Mouse (Mus musculus): Measurements from ENCODE around the gene Itpr1. TPM values are rescaled to one million over a fixed set of nuclear protein-coding genes. Genes with fewer than 3 reads are reported as not detected.

Gene Itpr1
- polyA plus RNA-seq, 1 experiment from 2014 or later = 16.6 TPM

- no peak overlapping the region for H3K4me3 ChIP-seq (ENCODE audit: control insufficient read depth in 1 of 2, insufficient read depth in 1 of 2, low read depth in 1 of 2, low read length in 2 of 2)
- no peaks in the 10 kb centered on the region for H3K4me1 ChIP-seq (ENCODE audit: control insufficient read depth in 2 of 2, insufficient read depth in 2 of 2, low read length in 2 of 2)
- H3K9ac ChIP-seq (ENCODE audit: low read length) = no peak overlapping the region
- H3K36me3 ChIP-seq (ENCODE audit: control insufficient read depth, insufficient read depth, low read length) = peaks cover 100% of the 10 kb centered on the region
- WGBS = 87% methylated on average over 10 of the region's 10 CpGs
- no peaks in the 10 kb centered on the region for H3K27me3 ChIP-seq (ENCODE audit: control insufficient read depth, insufficient read depth, low read length)
- H3K4me2 ChIP-seq (ENCODE audit: low read length) = no peak overlapping the region
- no peaks in the 10 kb centered on the region for H3K9me3 ChIP-seq (ENCODE audit: control insufficient read depth, low read length)
- ATAC-seq (ENCODE audit: insufficient number of reproducible peaks, insufficient read depth, low FRiP score, low read depth) = no peak
- no peak overlapping the region for H3K27ac ChIP-seq (replicated peaks in 1 of 2; ENCODE audit: control insufficient read depth in 1 of 2, insufficient read depth in 1 of 2, low read depth in 2 of 2, low read length in 2 of 2)
Observed at GRCm38 (mm10) chr6:108401412-108401955, 188.6 kb downstream of the Itpr1 start.

GRCm38 (mm10) chr6:108404736-108405135 lies 191.8 kb downstream of the Itpr1 start:
- Histone ChIP-seq H3K9me3 (ENCODE audit: control insufficient read depth, low read length) (no peaks in the 10 kb centered on the region), H3K4me3 (ENCODE audit: control insufficient read depth in 1 of 2, insufficient read depth in 1 of 2, low read depth in 1 of 2, low read length in 2 of 2) (no peak overlapping the region), H3K27ac (replicated peaks in 1 of 2; ENCODE audit: control insufficient read depth in 1 of 2, insufficient read depth in 1 of 2, low read depth in 2 of 2, low read length in 2 of 2) (no peak overlapping the region), H3K4me1 (ENCODE audit: control insufficient read depth in 2 of 2, insufficient read depth in 2 of 2, low read length in 2 of 2) (no peaks in the 10 kb centered on the region; a peak in 1 of 4 replicates), H3K9ac (ENCODE audit: low read length) (no peak overlapping the region), H3K36me3 (ENCODE audit: control insufficient read depth, insufficient read depth, low read length) (peaks cover 90% of the 10 kb centered on the region), H3K27me3 (ENCODE audit: control insufficient read depth, insufficient read depth, low read length) (no peaks in the 10 kb centered on the region), H3K4me2 (ENCODE audit: low read length) (no peak overlapping the region)
- no peak for ATAC-seq (ENCODE audit: insufficient number of reproducible peaks, insufficient read depth, low FRiP score, low read depth)
- 80% methylated on average over 8 of the region's 8 CpGs for WGBS

- WGBS = 95% methylated on average over 3 of the region's 3 CpGs
- H3K9ac ChIP-seq (ENCODE audit: low read length) = no peak overlapping the region
- no peaks in the 10 kb centered on the region for H3K27me3 ChIP-seq (ENCODE audit: control insufficient read depth, insufficient read depth, low read length)
- no peak for ATAC-seq (ENCODE audit: insufficient number of reproducible peaks, insufficient read depth, low FRiP score, low read depth)
- H3K4me3 ChIP-seq (ENCODE audit: control insufficient read depth in 1 of 2, insufficient read depth in 1 of 2, low read depth in 1 of 2, low read length in 2 of 2) = no peak overlapping the region
- 0 out of 4 replicates have a peak overlapping the region, but pooled peaks of 1 of the 2 experiments have one; percentile 11 for H3K27ac ChIP-seq (replicated peaks in 1 of 2; ENCODE audit: control insufficient read depth in 1 of 2, insufficient read depth in 1 of 2, low read depth in 2 of 2, low read length in 2 of 2)
- H3K36me3 ChIP-seq (ENCODE audit: control insufficient read depth, insufficient read depth, low read length) = peaks cover 89% of the 10 kb centered on the region
- H3K4me2 ChIP-seq (ENCODE audit: low read length) = no peak overlapping the region
- no peaks in the 10 kb centered on the region; a peak in 1 of 4 replicates for H3K4me1 ChIP-seq (ENCODE audit: control insufficient read depth in 2 of 2, insufficient read depth in 2 of 2, low read length in 2 of 2)
- H3K9me3 ChIP-seq (ENCODE audit: control insufficient read depth, low read length) = no peaks in the 10 kb centered on the region
Observed at GRCm38 (mm10) chr6:108408053-108408452, 195.2 kb downstream of the Itpr1 start.

GRCm38 (mm10) chr6:108408726-108409125 lies 195.8 kb downstream of the Itpr1 start:
- Histone ChIP-seq H3K4me2 (ENCODE audit: low read length) (no peak overlapping the region), H3K4me3 (ENCODE audit: control insufficient read depth in 1 of 2, insufficient read depth in 1 of 2, low read depth in 1 of 2, low read length in 2 of 2) (no peak overlapping the region), H3K27me3 (ENCODE audit: control insufficient read depth, insufficient read depth, low read length) (no peaks in the 10 kb centered on the region), H3K27ac (replicated peaks in 1 of 2; ENCODE audit: control insufficient read depth in 1 of 2, insufficient read depth in 1 of 2, low read depth in 2 of 2, low read length in 2 of 2) (0 out of 4 replicates have a peak overlapping the region, but pooled peaks of 1 of the 2 experiments have one; percentile 11), H3K4me1 (ENCODE audit: control insufficient read depth in 2 of 2, insufficient read depth in 2 of 2, low read length in 2 of 2) (no peaks in the 10 kb centered on the region; a peak in 1 of 4 replicates), H3K36me3 (ENCODE audit: control insufficient read depth, insufficient read depth, low read length) (peaks cover 89% of the 10 kb centered on the region), H3K9me3 (ENCODE audit: control insufficient read depth, low read length) (no peaks in the 10 kb centered on the region), H3K9ac (ENCODE audit: low read length) (no peak overlapping the region)
- WGBS = 87% methylated on average over 5 of the region's 5 CpGs
- ATAC-seq (ENCODE audit: insufficient number of reproducible peaks, insufficient read depth, low FRiP score, low read depth) = no peak

- Histone ChIP-seq H3K4me2 (ENCODE audit: low read length) (no peak overlapping the region), H3K4me3 (ENCODE audit: control insufficient read depth in 1 of 2, insufficient read depth in 1 of 2, low read depth in 1 of 2, low read length in 2 of 2) (no peak overlapping the region), H3K27ac (replicated peaks in 1 of 2; ENCODE audit: control insufficient read depth in 1 of 2, insufficient read depth in 1 of 2, low read depth in 2 of 2, low read length in 2 of 2) (no peak overlapping the region), H3K36me3 (ENCODE audit: control insufficient read depth, insufficient read depth, low read length) (peaks cover 89% of the 10 kb centered on the region), H3K9ac (ENCODE audit: low read length) (no peak overlapping the region), H3K4me1 (ENCODE audit: control insufficient read depth in 2 of 2, insufficient read depth in 2 of 2, low read length in 2 of 2) (no peaks in the 10 kb centered on the region; a peak in 1 of 4 replicates), H3K27me3 (ENCODE audit: control insufficient read depth, insufficient read depth, low read length) (no peaks in the 10 kb centered on the region), H3K9me3 (ENCODE audit: control insufficient read depth, low read length) (no peaks in the 10 kb centered on the region)
- no peak for ATAC-seq (ENCODE audit: insufficient number of reproducible peaks, insufficient read depth, low FRiP score, low read depth)
- WGBS = 85% methylated on average over 16 of the region's 16 CpGs
Observed at GRCm38 (mm10) chr6:108410771-108411170, 197.9 kb downstream of the Itpr1 start.

GRCm38 (mm10) chr6:108411201-108411600 lies 198.3 kb downstream of the Itpr1 start:
- H3K36me3 ChIP-seq (ENCODE audit: control insufficient read depth, insufficient read depth, low read length) = peaks cover 88% of the 10 kb centered on the region
- 72% methylated on average over 4 of the region's 4 CpGs for WGBS
- no peak overlapping the region for H3K27ac ChIP-seq (replicated peaks in 1 of 2; ENCODE audit: control insufficient read depth in 1 of 2, insufficient read depth in 1 of 2, low read depth in 2 of 2, low read length in 2 of 2)

GRCm38 (mm10) chr6:108413006-108413405 lies 200.1 kb downstream of the Itpr1 start:
- no peak overlapping the region for H3K9ac ChIP-seq (ENCODE audit: low read length)
- 86% methylated on average over 8 of the region's 8 CpGs for WGBS
- H3K36me3 ChIP-seq (ENCODE audit: control insufficient read depth, insufficient read depth, low read length) = peaks cover 82% of the 10 kb centered on the region
- no peak overlapping the region for H3K4me2 ChIP-seq (ENCODE audit: low read length)
- no peaks in the 10 kb centered on the region for H3K27me3 ChIP-seq (ENCODE audit: control insufficient read depth, insufficient read depth, low read length)
- no peak for ATAC-seq (ENCODE audit: insufficient number of reproducible peaks, insufficient read depth, low FRiP score, low read depth)
- no peaks in the 10 kb centered on the region for H3K9me3 ChIP-seq (ENCODE audit: control insufficient read depth, low read length)
- no peak overlapping the region for H3K4me3 ChIP-seq (ENCODE audit: control insufficient read depth in 1 of 2, insufficient read depth in 1 of 2, low read depth in 1 of 2, low read length in 2 of 2)
- H3K4me1 ChIP-seq (ENCODE audit: control insufficient read depth in 2 of 2, insufficient read depth in 2 of 2, low read length in 2 of 2) = no peaks in the 10 kb centered on the region; a peak in 1 of 4 replicates
- no peak overlapping the region for H3K27ac ChIP-seq (replicated peaks in 1 of 2; ENCODE audit: control insufficient read depth in 1 of 2, insufficient read depth in 1 of 2, low read depth in 2 of 2, low read length in 2 of 2)

More at GRCm38 (mm10) chr6:108411201-108411600, 198.3 kb downstream of the Itpr1 start:
- Histone ChIP-seq H3K9me3 (ENCODE audit: control insufficient read depth, low read length) (no peaks in the 10 kb centered on the region), H3K4me2 (ENCODE audit: low read length) (no peak overlapping the region), H3K4me3 (ENCODE audit: control insufficient read depth in 1 of 2, insufficient read depth in 1 of 2, low read depth in 1 of 2, low read length in 2 of 2) (no peak overlapping the region), H3K9ac (ENCODE audit: low read length) (no peak overlapping the region), H3K27me3 (ENCODE audit: control insufficient read depth, insufficient read depth, low read length) (no peaks in the 10 kb centered on the region), H3K4me1 (ENCODE audit: control insufficient read depth in 2 of 2, insufficient read depth in 2 of 2, low read length in 2 of 2) (no peaks in the 10 kb centered on the region; a peak in 1 of 4 replicates)
- no peak for ATAC-seq (ENCODE audit: insufficient number of reproducible peaks, insufficient read depth, low FRiP score, low read depth)

GRCm38 (mm10) chr6:108413593-108413992 lies 200.7 kb downstream of the Itpr1 start:
- H3K27ac ChIP-seq (replicated peaks in 1 of 2; ENCODE audit: control insufficient read depth in 1 of 2, insufficient read depth in 1 of 2, low read depth in 2 of 2, low read length in 2 of 2) = no peak overlapping the region
- no peaks in the 10 kb centered on the region for H3K9me3 ChIP-seq (ENCODE audit: control insufficient read depth, low read length)
- H3K9ac ChIP-seq (ENCODE audit: low read length) = no peak overlapping the region
- H3K36me3 ChIP-seq (ENCODE audit: control insufficient read depth, insufficient read depth, low read length) = peaks cover 82% of the 10 kb centered on the region
- no peak for ATAC-seq (ENCODE audit: insufficient number of reproducible peaks, insufficient read depth, low FRiP score, low read depth)
- H3K4me3 ChIP-seq (ENCODE audit: control insufficient read depth in 1 of 2, insufficient read depth in 1 of 2, low read depth in 1 of 2, low read length in 2 of 2) = no peak overlapping the region
- H3K4me1 ChIP-seq (ENCODE audit: control insufficient read depth in 2 of 2, insufficient read depth in 2 of 2, low read length in 2 of 2) = no peaks in the 10 kb centered on the region; a peak in 1 of 4 replicates
- H3K4me2 ChIP-seq (ENCODE audit: low read length) = no peak overlapping the region
- no peaks in the 10 kb centered on the region for H3K27me3 ChIP-seq (ENCODE audit: control insufficient read depth, insufficient read depth, low read length)
- 84% methylated on average over 9 of the region's 9 CpGs for WGBS

Data from heart, embryonic 14.5 days (tissue).